Mouse (Mus musculus) Patski (cell line): ENCODE data around the gene Cntnap1. TPM values are rescaled to one million over a fixed set of nuclear protein-coding genes. Genes with fewer than 3 reads are reported as not detected.
A peak's percentile ranks its signal among the peaks of the same experiment; 100 is the strongest.
"Not testable (repeated sequence)": the region's sequence is repeated elsewhere in the genome, so short reads cannot be mapped to it uniquely, and the experiment has no call there.

Experiments used
- ATAC-seq: fragments of 100-300 bp; one replicate; pipeline ENCODE4 v1.8.0; 2021
- CTCF ChIA-PET: fragments of 350-600 bp; sonication (Branson Sonifier 250); formaldehyde crosslinking; loops from one replicate; lab custom pipeline; 2022; ENCODE audit warnings: inconsistent platforms; lab: Charles Lee
- POLR2A ChIA-PET: fragments of 350-600 bp; sonication (Branson Sonifier 250); formaldehyde crosslinking; loops from one replicate; lab custom pipeline; 2022; ENCODE audit warnings: antibody characterized with exemption, inconsistent platforms; lab: Charles Lee
- DNase-seq: peaks from one replicate; pipeline ENCODE4 v3.0.0-alpha.2; 2011; ENCODE audit warnings: low read depth, low spot score
- H3K27me3 ChIP-seq: fragments of 371-371 bp; one replicate; pipeline ENCODE4 v1.5.1; 2021
- CTCF ChIP-seq: fragments of 100-300 bp; IDR thresholded peaks from one replicate; pipeline ENCODE4 v1.5.1; 2021
- in situ Hi-C: fragments of 300-500 bp; cut with MboI; formaldehyde crosslinking; loops from 3 replicates; pipeline ENCODE4 v1.11.1; 2018; ENCODE audit warnings: low pct_unique_long_range_greater_than_20kb, mixed read lengths
- polyA plus RNA-seq: library from polyadenylated mRNA; unstranded; gene quantifications from one replicate; pipeline ENCODE4 v1.2.3, GENCODE M21; 2021

Cntnap1 gene
- 10.8 TPM for polyA plus RNA-seq

DNA sequence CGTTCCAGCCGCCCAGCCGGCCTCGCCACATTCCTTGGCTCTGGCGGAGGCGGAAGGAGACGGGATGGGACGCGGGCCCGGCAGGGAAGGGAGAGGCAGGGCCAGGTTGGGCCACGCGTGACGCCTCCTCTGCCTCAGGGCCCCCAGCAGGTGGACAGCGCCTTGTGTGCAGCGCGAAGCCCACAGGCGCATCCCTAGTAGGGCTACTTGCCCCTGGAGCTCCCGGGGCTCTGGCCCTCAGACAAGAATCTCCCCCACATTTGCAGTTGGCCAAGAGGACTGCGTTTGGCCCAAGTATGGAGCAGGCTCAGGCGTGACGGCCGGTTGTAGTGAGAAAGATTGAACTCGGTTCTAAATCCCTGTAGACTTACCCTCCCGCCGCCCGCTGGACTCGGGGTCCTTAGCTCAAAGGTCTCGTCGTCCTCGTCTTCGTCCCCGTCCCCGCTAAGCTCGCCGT, at the start of gene Cntnap1:
Gene Cntnap1 (plus strand): TSS at position 170 of the 457 bp plus-strand sequence.
- no peaks in the 10 kb centered on the region for H3K27me3 ChIP-seq
- no peak for DNase-seq
- in situ Hi-C loops = loop anchor here (5.0 to 10.0 kb wide), 2 partner anchors 88 to 196 kb away; partner anchors contain the start of genes Cavin1 and Coasy
- ATAC-seq = peak; percentile 14
- ChIA-PET POLR2A (interaction anchor here (1.0 to 5.7 kb wide), 5 partner anchors 21 to 75 kb away, joined by 3 to 31 read pairs (median 5); partner anchors contain the start of gene Psmc3ip), CTCF (interaction anchor here (1.0 to 1.6 kb wide), 5 partner anchors 18 to 99 kb away, joined by 3 to 4 read pairs (median 3); no protein-coding TSS in a partner anchor)
- TF ChIP-seq CTCF = no peak

- CTCF ChIA-PET = interaction anchor here (1.6 to 2.6 kb wide), 3 partner anchors 15 to 55 kb away, joined by 4 to 5 read pairs (median 5); partner anchors contain the start of gene Ccr10
- POLR2A ChIA-PET = interaction anchor here (0.6 kb wide), 1 partner anchor 147 kb away, joined by 3 read pairs; no protein-coding TSS in a partner anchor
- no peak for TF ChIP-seq CTCF
- ATAC-seq (peak; percentile 4), DNase-seq (no peak)
- in situ Hi-C loops = no loop called here
- no peaks in the 10 kb centered on the region for H3K27me3 ChIP-seq
Observed at GRCm38 (mm10) chr11:101120545-101121188, 49.7 kb upstream of the Cntnap1 start.

- H3K27me3 ChIP-seq, ATAC-seq, CTCF ChIA-PET, POLR2A ChIA-PET, in situ Hi-C loops, DNase-seq: not testable (repeated sequence)
Observed at GRCm38 (mm10) chr11:101124494-101124893, 45.8 kb upstream of the Cntnap1 start.

GRCm38 (mm10) chr11:101125008-101125407, 45.3 kb upstream of the Cntnap1 start:
- POLR2A ChIA-PET, DNase-seq, in situ Hi-C loops, H3K27me3 ChIP-seq, CTCF ChIA-PET, ATAC-seq: not testable (repeated sequence)

DNA sequence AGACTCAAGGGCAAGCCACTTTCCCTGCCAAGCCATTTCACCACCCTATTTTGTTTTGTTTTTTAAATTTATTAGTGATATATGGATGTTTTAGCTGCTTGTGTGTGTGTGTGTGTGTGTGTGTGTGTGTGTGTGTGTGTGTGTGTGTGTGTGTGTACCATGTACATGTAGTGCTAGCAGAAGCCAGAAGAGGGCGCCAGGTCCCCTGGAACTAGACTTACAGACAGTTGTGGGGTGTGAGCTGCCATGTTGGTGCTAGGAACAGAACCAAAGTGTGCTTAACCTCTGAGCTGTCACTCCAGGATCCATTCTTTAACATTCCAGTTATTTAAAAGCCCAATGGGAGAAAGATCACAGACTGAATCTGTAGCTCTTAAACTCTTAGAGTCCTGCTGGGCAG, 43.2 kb upstream of the Cntnap1 start:
- in situ Hi-C loops = no loop called here
- ChIA-PET CTCF (interaction anchor here (0.9 kb wide), 1 partner anchor 49 kb away, joined by 4 read pairs; no protein-coding TSS in a partner anchor), POLR2A (interaction anchor here (0.8 kb wide), 1 partner anchor 31 kb away, joined by 4 read pairs; no protein-coding TSS in a partner anchor)
- ATAC-seq (no peak), DNase-seq (no peak)
- no peak for TF ChIP-seq CTCF
- H3K27me3 ChIP-seq = no peaks in the 10 kb centered on the region

DNA sequence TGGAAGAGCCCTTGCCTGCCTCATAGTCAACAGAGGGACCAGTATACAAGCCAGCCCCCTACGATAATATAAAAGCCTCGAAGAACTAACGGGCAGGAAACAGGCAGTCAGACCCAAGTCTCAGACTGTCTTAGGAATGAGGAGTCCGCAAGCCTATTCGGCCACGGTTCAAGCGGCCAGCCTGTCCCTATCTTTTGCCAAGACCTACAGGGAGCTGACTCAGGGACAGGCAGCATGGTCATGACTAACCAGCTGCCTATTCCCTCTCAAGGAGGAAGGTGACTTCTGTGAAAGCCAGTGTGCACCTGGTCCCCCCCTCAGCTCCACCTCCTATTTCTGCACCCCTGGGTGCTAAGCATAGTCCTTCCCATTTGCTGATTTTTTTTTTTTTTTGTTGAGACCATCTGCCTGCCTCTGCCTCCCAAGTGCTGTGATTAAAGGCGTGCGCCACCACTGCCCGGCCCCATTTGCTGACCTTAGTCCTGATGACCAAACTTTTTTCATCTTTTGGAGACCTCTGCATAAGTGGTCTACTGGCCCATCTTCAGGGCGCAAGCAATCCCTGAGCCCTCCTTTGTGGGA, 41.2 kb upstream of the Cntnap1 start:
- no peak for DNase-seq
- no peak for TF ChIP-seq CTCF
- ChIA-PET CTCF (interaction anchor here (1.3 kb wide), 1 partner anchor 48 kb away, joined by 3 read pairs; no protein-coding TSS in a partner anchor), POLR2A (interaction anchor here (0.6 to 1.0 kb wide), 3 partner anchors 9 to 150 kb away, joined by 3 to 5 read pairs (median 3); no protein-coding TSS in a partner anchor)
- no peaks in the 10 kb centered on the region for H3K27me3 ChIP-seq
- in situ Hi-C loops = no loop called here
- ATAC-seq = peak; percentile 39

DNA sequence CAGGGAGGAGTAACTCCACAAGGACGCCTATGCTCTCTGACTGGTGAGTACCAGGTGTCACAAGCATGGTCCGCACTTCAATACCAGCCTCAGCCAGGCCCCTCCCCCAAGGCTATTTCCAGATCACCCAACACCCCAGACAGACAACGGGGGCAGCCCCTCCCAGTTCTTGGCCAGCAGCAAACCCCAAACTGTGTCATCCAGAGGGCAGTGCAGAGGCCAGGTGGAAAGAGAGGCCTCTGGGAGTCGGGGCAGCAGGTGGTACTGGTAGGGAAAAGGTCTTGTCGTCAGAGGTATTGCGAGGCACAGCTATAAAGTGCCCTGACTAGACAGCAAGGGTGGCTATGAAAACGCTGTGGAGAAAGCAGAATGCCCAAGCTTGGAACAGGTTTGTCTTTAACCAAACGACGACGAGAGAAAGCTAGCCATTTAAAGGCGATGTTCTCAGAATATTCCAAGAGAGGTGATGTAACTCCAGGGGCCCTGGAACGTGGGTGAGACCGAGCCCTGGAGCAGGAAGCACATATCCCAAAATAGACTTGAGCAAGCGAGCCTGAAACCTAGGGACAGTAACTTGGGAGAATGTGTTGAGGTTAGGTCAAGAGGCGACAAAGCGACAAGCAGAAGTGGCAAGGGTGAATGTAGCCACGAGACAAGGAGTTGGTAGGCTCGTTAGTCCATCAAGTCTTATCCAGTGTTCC, 40.1 kb upstream of the Cntnap1 start:
- in situ Hi-C loops = no loop called here
- ATAC-seq = peak; percentile 12
- ChIA-PET CTCF (interaction anchor here (1.5 kb wide), 1 partner anchor 8 kb away, joined by 3 read pairs; no protein-coding TSS in a partner anchor), POLR2A (interaction anchor here (1.0 to 1.9 kb wide), 2 partner anchors 11 to 51 kb away, joined by 3 to 5 read pairs; partner anchors contain the start of genes Retreg3 and Tubg1)
- no peak for DNase-seq
- no peaks in the 10 kb centered on the region for H3K27me3 ChIP-seq
- TF ChIP-seq CTCF = no peak

GRCm38 (mm10) chr11:101131187-101131586, 39.1 kb upstream of the Cntnap1 start:
- in situ Hi-C loops = no loop called here
- no peaks in the 10 kb centered on the region for H3K27me3 ChIP-seq
- ChIA-PET CTCF (interaction anchor here (1.3 to 1.5 kb wide), 2 partner anchors 8 to 41 kb away, joined by 3 read pairs; no protein-coding TSS in a partner anchor), POLR2A (interaction anchor here (1.9 kb wide), 1 partner anchor 12 kb away, joined by 5 read pairs; the partner anchor contains the start of genes Retreg3 and Tubg1)
- no peak for DNase-seq
- ATAC-seq = no peak
- TF ChIP-seq CTCF = no peak

- ChIA-PET POLR2A (interaction anchor here (1.9 kb wide), 1 partner anchor 12 kb away, joined by 5 read pairs; the partner anchor contains the start of genes Retreg3 and Tubg1), CTCF (interaction anchor here (0.9 to 1.3 kb wide), 2 partner anchors 21 to 41 kb away, joined by 3 read pairs; no protein-coding TSS in a partner anchor)
- no peak for ATAC-seq
- no peak for DNase-seq
- in situ Hi-C loops = no loop called here
- no peaks in the 10 kb centered on the region for H3K27me3 ChIP-seq
- peak; percentile 61 for TF ChIP-seq CTCF
Observed at GRCm38 (mm10) chr11:101131701-101132100, 38.6 kb upstream of the Cntnap1 start.

DNA sequence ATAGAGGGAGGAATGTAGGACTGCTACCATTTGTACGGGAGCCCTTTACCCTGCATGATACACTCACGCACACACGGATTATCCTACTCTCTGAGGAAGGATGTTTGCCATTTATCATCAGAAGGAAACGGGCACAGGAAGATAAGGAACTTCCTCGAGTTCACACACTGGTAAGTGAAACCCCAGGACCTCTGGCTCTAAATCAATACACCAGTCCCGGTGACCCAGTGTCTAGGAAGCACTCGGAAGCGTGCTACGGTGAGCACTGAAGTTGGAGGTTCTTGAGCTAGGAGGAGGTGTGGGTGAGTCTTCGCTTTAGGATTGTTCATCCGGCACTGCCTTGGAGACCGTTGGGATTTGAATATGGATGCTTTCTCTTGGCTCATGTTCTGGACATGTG, 37.3 kb upstream of the Cntnap1 start:
- ChIA-PET POLR2A (no interaction called here), CTCF (no interaction called here)
- no peak for DNase-seq
- no peak for ATAC-seq
- in situ Hi-C loops = no loop called here
- no peaks in the 10 kb centered on the region for H3K27me3 ChIP-seq
- no peak for TF ChIP-seq CTCF
